Comparison of ENCODE assay signal across 28 mouse cellular contexts in the genomic region with DNA sequence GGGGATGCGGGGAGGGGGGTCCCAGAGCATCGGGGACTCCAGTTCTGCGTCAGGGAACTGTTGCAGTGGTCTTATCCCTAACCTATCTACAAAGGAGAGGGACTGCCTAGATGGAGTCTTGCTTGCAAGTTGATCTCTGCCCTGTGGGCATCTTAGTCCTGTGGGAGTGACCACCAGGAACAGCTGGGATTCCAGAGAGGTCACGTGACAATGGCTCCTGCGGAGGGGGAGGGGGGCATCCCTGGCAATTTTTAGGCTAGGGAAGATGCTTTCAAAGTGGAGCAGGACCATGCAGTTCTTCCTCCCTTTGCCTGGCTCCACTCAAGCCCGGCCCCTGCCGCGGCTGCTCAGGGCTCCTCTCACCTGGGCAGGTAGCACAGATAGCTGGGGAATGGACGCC. TPM values are rescaled to one million over a fixed set of nuclear protein-coding genes. Genes with fewer than 3 reads are reported as not detected.
DNase-seq lines count a peak whose midpoint lies in the region; ATAC-seq lines count a peak whose summit lies in the region.
"Had no signal": no experiment of that assay in that cellular context is flagged by ENCODE, and none has a peak within 500 bp of the region (broad histone marks: within the 10 kb centered on the region; RNA-seq: fewer than 3 reads in every experiment).

No protein-coding gene starts in this region.

- 47% methylated on average over 9 of the region's 9 CpGs for WGBS in heart, embryonic 10.5 days
- 46% methylated on average over 9 of the region's 9 CpGs for WGBS in heart, embryonic 11.5 days (ENCODE audit: insufficient replicate concordance)
- 33% methylated on average over 9 of the region's 9 CpGs for WGBS in embryonic facial prominence, embryonic 13.5 days

- no peak overlapping the region for H3K4me2 ChIP-seq in heart, embryonic 11.5 days
- H3K4me2 ChIP-seq in embryonic facial prominence, embryonic 13.5 days = 0 out of 2 replicates have a peak overlapping the region, but pooled peaks have one; percentile 18
- H3K4me2 ChIP-seq: forebrain, embryonic 12.5 days; heart, embryonic 15.5 days; hindbrain, embryonic 14.5 days; limb, embryonic 15.5 days; lung, embryonic 14.5 days; midbrain, embryonic 15.5 days had no signal

- no peaks in the 10 kb centered on the region for H3K9me3 ChIP-seq in heart, embryonic 10.5 days
- no peaks in the 10 kb centered on the region for H3K9me3 ChIP-seq in heart, embryonic 11.5 days (replicated peaks; ENCODE audit: control insufficient read depth, low read length)
- H3K9me3 ChIP-seq in embryonic facial prominence, embryonic 13.5 days = no peaks in the 10 kb centered on the region
- H3K9me3 ChIP-seq: forebrain, embryonic 12.5 days; heart, embryonic 15.5 days; limb, embryonic 15.5 days; midbrain, embryonic 15.5 days had no signal

- ATAC-seq in heart, embryonic 11.5 days (replicated peaks; ENCODE audit: insufficient number of reproducible peaks, low FRiP score, low TSS enrichment) = no peak
- ATAC-seq in embryonic facial prominence, embryonic 13.5 days (ENCODE audit: insufficient number of reproducible peaks, insufficient read depth, low FRiP score, low TSS enrichment, low read depth) = no peak
- ATAC-seq: midbrain, embryonic 15.5 days had no signal

- H3K27ac ChIP-seq in heart, embryonic 10.5 days = peak overlapping the region; percentile 9; the same call in 1 of the 2 replicates
- H3K27ac ChIP-seq in heart, embryonic 11.5 days (ENCODE audit: low read depth, low read length) = no peak overlapping the region
- no peak overlapping the region for H3K27ac ChIP-seq in embryonic facial prominence, embryonic 13.5 days
- H3K27ac ChIP-seq: forebrain, embryonic 12.5 days; heart, adult 2 months; heart, embryonic 15.5 days; hindbrain, embryonic 14.5 days; liver, embryonic 14.5 days; midbrain, embryonic 15.5 days had no signal

- H3K4me3 ChIP-seq in heart, embryonic 10.5 days = 0 out of 2 replicates have a peak overlapping the region, but pooled peaks have one; percentile 13
- no peak overlapping the region for H3K4me3 ChIP-seq in heart, embryonic 11.5 days (ENCODE audit: low read depth, low read length)
- H3K4me3 ChIP-seq in embryonic facial prominence, embryonic 13.5 days = no peak overlapping the region
- H3K4me3 ChIP-seq: forebrain, embryonic 12.5 days; heart, adult 2 months; heart, embryonic 15.5 days; limb, embryonic 15.5 days; midbrain, embryonic 15.5 days had no signal

- H3K4me1 ChIP-seq in heart, embryonic 10.5 days = peaks cover 27% of the 10 kb centered on the region
- H3K4me1 ChIP-seq in heart, embryonic 11.5 days (ENCODE audit: control insufficient read depth, insufficient read depth, low read length) = peaks cover 12% of the 10 kb centered on the region
- H3K4me1 ChIP-seq in embryonic facial prominence, embryonic 13.5 days = peaks cover 27% of the 10 kb centered on the region

- no peak overlapping the region for H3K9ac ChIP-seq in heart, embryonic 11.5 days (ENCODE audit: low read depth, low read length)
- H3K9ac ChIP-seq in embryonic facial prominence, embryonic 13.5 days = peak overlapping the region; percentile 54; the same call in 1 of the 2 replicates
- H3K9ac ChIP-seq: forebrain, embryonic 12.5 days; heart, embryonic 15.5 days; hindbrain, embryonic 14.5 days; limb, embryonic 15.5 days; liver, embryonic 14.5 days; lung, embryonic 14.5 days; midbrain, embryonic 15.5 days had no signal

- H3K36me3 ChIP-seq in heart, embryonic 10.5 days = no peaks in the 10 kb centered on the region
- no peaks in the 10 kb centered on the region for H3K36me3 ChIP-seq in heart, embryonic 11.5 days (ENCODE audit: control insufficient read depth, insufficient read depth, low read length)
- peaks cover 19% of the 10 kb centered on the region for H3K36me3 ChIP-seq in embryonic facial prominence, embryonic 13.5 days
- H3K36me3 ChIP-seq: forebrain, embryonic 12.5 days; heart, embryonic 15.5 days; midbrain, embryonic 15.5 days had no signal

- DNase-seq in heart, embryonic 10.5 days (ENCODE audit: low spot score) = no peak
- peak; percentile 49 for DNase-seq in kidney, postnatal 10 days
- no peak for DNase-seq in kidney, adult 8-10 months
- DNase-seq in frontal cortex, adult 2 months (ENCODE audit: extremely low spot score in 1 of 2, low spot score in 1 of 2) = no peak
- DNase-seq in adrenal gland, adult 8-10 months = no peak
- DNase-seq: cerebellum, adult 9-10 months; heart, adult 2 months had no signal

- H3K27me3 ChIP-seq in heart, embryonic 10.5 days (ENCODE audit: insufficient read depth, poor library complexity, severe bottlenecking) = peaks cover 38% of the 10 kb centered on the region
- no peaks in the 10 kb centered on the region for H3K27me3 ChIP-seq in heart, embryonic 11.5 days (ENCODE audit: control insufficient read depth, insufficient read depth, low read length)
- no peaks in the 10 kb centered on the region for H3K27me3 ChIP-seq in embryonic facial prominence, embryonic 13.5 days
- H3K27me3 ChIP-seq: limb, embryonic 15.5 days; midbrain, embryonic 15.5 days had no signal

RNA-seq across cellular contexts. Expression of a gene that starts 19.2 kb away (rescaled TPM):
- 0.73 and 0.91 TPM in 2 replicates for polyA plus RNA-seq in heart, embryonic 10.5 days (2016; fragmentation: Nextera tagmentation; extraction: Ambion mirVana)
- polyA plus RNA-seq in heart, embryonic 11.5 days (2014; fragmentation: Nextera tagmentation; extraction: Ambion mirVana) = 0.37 and 0.57 TPM in 2 replicates
- polyA plus RNA-seq in embryonic facial prominence, embryonic 13.5 days (2015; fragmentation: Nextera tagmentation; extraction: Ambion mirVana) = 7.5 and 7.6 TPM in 2 replicates
- 3.7 and 4.5 TPM in 2 replicates for polyA plus RNA-seq in frontal cortex, adult 2 months (2012; rRNA removed)
- total RNA-seq in adrenal gland, adult 8-10 months (2022) = 1 to 10 TPM; 1.4 to 7.8 (median 4.4) TPM
- total RNA-seq: common myeloid progenitor, adult 5-6 weeks; megakaryocyte-erythroid progenitor cell, adult 5-6 weeks had no signal

RNA-seq across cellular contexts. Expression of a gene that starts 48.1 kb away (rescaled TPM):
- polyA plus RNA-seq in heart, embryonic 10.5 days (2016; fragmentation: Nextera tagmentation; extraction: Ambion mirVana) = not detected in 2 replicates
- polyA plus RNA-seq in heart, embryonic 11.5 days (2014; fragmentation: Nextera tagmentation; extraction: Ambion mirVana) = not detected in 2 replicates
- polyA plus RNA-seq in embryonic facial prominence, embryonic 13.5 days (2015; fragmentation: Nextera tagmentation; extraction: Ambion mirVana) = not detected in 2 replicates
- not detected in 2 replicates for polyA plus RNA-seq in frontal cortex, adult 2 months (2012; rRNA removed)
- total RNA-seq in adrenal gland, adult 8-10 months (2022) = not detected
- total RNA-seq: adrenal gland, postnatal 36 days; common myeloid progenitor, adult 5-6 weeks; gastrocnemius, adult 18-20 months; gastrocnemius, postnatal 36 days; heart, postnatal 36 days; layer of hippocampus, postnatal 14 days; left cerebral cortex, adult 8-10 months; left cerebral cortex, postnatal 4 days; megakaryocyte-erythroid progenitor cell, adult 5-6 weeks had no signal
- polyA plus RNA-seq: forebrain, embryonic 12.5 days; heart, adult 2 months; heart, embryonic 15.5 days; hindbrain, embryonic 14.5 days; intestine, embryonic 14.5 days; large intestine, adult 2 months; limb, embryonic 15.5 days; liver, embryonic 14.5 days; lung, embryonic 14.5 days; midbrain, embryonic 15.5 days; stomach, embryonic 14.5 days had no signal
